Mouse (Mus musculus): ENCODE measurements around the gene Gprin2. TPM values are rescaled to one million over a fixed set of nuclear protein-coding genes. Genes with fewer than 3 reads are reported as not detected.

The Gprin2 gene
- polyA plus RNA-seq, 1 experiment from 2014 or later: 2.0 TPM

GRCm38 (mm10) chr14:34139671-34140664, 61.5 kb downstream of the Gprin2 start:
- H3K4me3 ChIP-seq: no peak overlapping the region
- H3K36me3 ChIP-seq (ENCODE audit: poor library complexity, severe bottlenecking): no peaks in the 10 kb centered on the region
- no peaks in the 10 kb centered on the region for H3K9me3 ChIP-seq (replicated peaks)
- H3K27me3 ChIP-seq: peaks cover 69% of the 10 kb centered on the region
- no peak overlapping the region for H3K4me2 ChIP-seq
- peak; percentile 86 for ATAC-seq
- H3K4me1 ChIP-seq: peaks cover 5% of the 10 kb centered on the region; the same call in 1 of the 2 replicates
- H3K27ac ChIP-seq: no peak overlapping the region
- 42% methylated on average over 15 of the region's 15 CpGs for WGBS
- no peak overlapping the region for H3K9ac ChIP-seq

Other genes starting within 250 kb of the Gprin2 start
- gene Rbp3, start 247.7 kb downstream of the Gprin2 start, polyA plus RNA-seq (2015; fragmentation: Nextera tagmentation; extraction: Ambion mirVana): not detected in 2 replicates
- gene Zfp488, start 222.9 kb downstream of the Gprin2 start, polyA plus RNA-seq (2015; fragmentation: Nextera tagmentation; extraction: Ambion mirVana): 0.12 TPM in 1 of 2 replicates, not detected in the other
- not detected in 2 replicates for gene Gm30083, start 186.5 kb downstream of the Gprin2 start, polyA plus RNA-seq (2015; fragmentation: Nextera tagmentation; extraction: Ambion mirVana)
- not detected in 2 replicates for gene Gm5460, start 184.9 kb downstream of the Gprin2 start, polyA plus RNA-seq (2015; fragmentation: Nextera tagmentation; extraction: Ambion mirVana)
- gene Antxrl, start 148.9 kb downstream of the Gprin2 start, polyA plus RNA-seq (2015; fragmentation: Nextera tagmentation; extraction: Ambion mirVana): not detected in 2 replicates
- not detected in 2 replicates for gene Anxa8, start 115.7 kb downstream of the Gprin2 start, polyA plus RNA-seq (2015; fragmentation: Nextera tagmentation; extraction: Ambion mirVana)
- not detected in 2 replicates for gene A630023A22Rik, start 98.9 kb downstream of the Gprin2 start, polyA plus RNA-seq (2015; fragmentation: Nextera tagmentation; extraction: Ambion mirVana)
- gene Npy4r, start 49.2 kb downstream of the Gprin2 start, polyA plus RNA-seq (2015; fragmentation: Nextera tagmentation; extraction: Ambion mirVana): 0.04 and 0.05 TPM in 2 replicates
- 0.21 and 0.26 TPM in 2 replicates for gene Syt15, start 17.9 kb upstream of the Gprin2 start, polyA plus RNA-seq (2015; fragmentation: Nextera tagmentation; extraction: Ambion mirVana)
- 9.9 and 10.2 TPM in 2 replicates for gene Shld2, start 108.8 kb upstream of the Gprin2 start, polyA plus RNA-seq (2015; fragmentation: Nextera tagmentation; extraction: Ambion mirVana)
- 68.7 and 73.5 TPM in 2 replicates for gene Glud1, start 109.1 kb upstream of the Gprin2 start, polyA plus RNA-seq (2015; fragmentation: Nextera tagmentation; extraction: Ambion mirVana)
- not detected in 2 replicates for gene Fam25c, start 153.8 kb upstream of the Gprin2 start, polyA plus RNA-seq (2015; fragmentation: Nextera tagmentation; extraction: Ambion mirVana)
- 3.8 and 4.5 TPM in 2 replicates for gene Sncg, start 173.1 kb upstream of the Gprin2 start, polyA plus RNA-seq (2015; fragmentation: Nextera tagmentation; extraction: Ambion mirVana)
- 5.1 and 5.3 TPM in 2 replicates for gene Mmrn2, start 173.8 kb upstream of the Gprin2 start, polyA plus RNA-seq (2015; fragmentation: Nextera tagmentation; extraction: Ambion mirVana)

All from forebrain, embryonic 13.5 days (tissue).